Mouse (Mus musculus) erythroblast, embryonic 14.5 days (primary cell): ENCODE measurements around the gene Alox12b.

Experiments
- GATA1 ChIP-seq: IDR thresholded peaks from 2 replicates; pipeline ENCODE4 v1.6.1; 2012; ENCODE audit warnings: low read length, inconsistent platforms, mixed read lengths
- TAL1 ChIP-seq: IDR thresholded peaks from 3 replicates; pipeline ENCODE4 v1.6.1; 2012; ENCODE audit warnings: low read length, inconsistent platforms, mixed read lengths

DNA sequence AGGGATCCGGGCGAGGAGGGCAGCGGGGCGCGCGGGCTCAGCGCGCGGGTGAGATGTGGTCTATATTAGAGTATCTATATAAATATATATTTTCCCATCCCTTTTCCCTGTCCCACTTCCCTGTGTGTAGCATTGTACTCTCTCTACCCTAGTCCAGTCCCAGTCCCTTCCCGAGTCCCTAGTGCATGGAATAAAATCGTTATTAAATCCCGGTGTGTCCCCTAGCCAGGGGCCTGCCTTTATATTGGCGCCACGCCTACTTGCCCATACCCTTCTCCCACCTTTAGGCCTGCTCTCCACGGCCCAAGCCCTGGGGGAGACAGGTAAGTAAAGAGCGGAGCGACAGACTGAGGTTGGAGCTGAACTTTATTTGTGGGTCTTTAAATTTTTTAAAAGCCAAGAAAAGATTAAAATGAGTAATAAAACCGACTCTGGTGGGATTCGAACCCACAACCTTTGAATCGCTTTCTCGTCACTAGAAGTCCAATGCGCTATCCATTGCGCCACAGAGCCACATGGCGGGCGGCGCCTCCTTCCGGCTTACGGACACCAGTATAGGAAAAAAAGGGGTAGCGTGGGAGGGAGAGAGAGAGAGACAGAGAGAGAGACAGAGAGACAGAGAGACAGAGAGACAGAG lies 33.6 kb upstream of the Alox12b start:
- TF ChIP-seq TAL1 (no peak), GATA1 (no peak)
